Mouse (Mus musculus) frontal cortex, postnatal 36 days (tissue): ENCODE data around the gene Rpl26.

ENCODE experiments used
- DNase-seq, 2 experiments: peaks; one replicate each; pipeline ENCODE4 v3.0.0; 2022; ENCODE audit warnings: low spot score in 2 of 2

Gene Rpl26

GRCm38 (mm10) chr11:68901351-68902046 is at the start of gene Rpl26:
TSS of gene Rpl26 (plus strand) at chr11:68901583.
- peak; percentile 99 to 100 for DNase-seq

- DNase-seq = no peak
Observed at GRCm38 (mm10) chr11:68851644-68852485, 49.5 kb upstream of the Rpl26 start.

- DNase-seq = peak in 1 of 2 experiments; percentile 66
Observed at GRCm38 (mm10) chr11:68852486-68852901, 48.9 kb upstream of the Rpl26 start.

- DNase-seq = peak; percentile 99 to 100
Observed at GRCm38 (mm10) chr11:68852932-68853409, 48.4 kb upstream of the Rpl26 start.

GRCm38 (mm10) chr11:68853611-68854401 is 47.6 kb upstream of the Rpl26 start:
- no peak for DNase-seq

- no peak for DNase-seq
Observed at GRCm38 (mm10) chr11:68854621-68855020, 46.8 kb upstream of the Rpl26 start.

- DNase-seq = no peak
Observed at GRCm38 (mm10) chr11:68857329-68857728, 44.1 kb upstream of the Rpl26 start.

- no peak for DNase-seq
Observed at GRCm38 (mm10) chr11:68859943-68860593, 41.3 kb upstream of the Rpl26 start.

GRCm38 (mm10) chr11:68862260-68862659 is 39.1 kb upstream of the Rpl26 start:
- DNase-seq = no peak

GRCm38 (mm10) chr11:68863631-68864091 is 37.7 kb upstream of the Rpl26 start:
- no peak for DNase-seq

GRCm38 (mm10) chr11:68864544-68865189 is 36.7 kb upstream of the Rpl26 start:
- DNase-seq = no peak

GRCm38 (mm10) chr11:68871277-68871676 is 30.1 kb upstream of the Rpl26 start:
- no peak for DNase-seq

GRCm38 (mm10) chr11:68871748-68872147 is 29.6 kb upstream of the Rpl26 start, which contains the start of gene Ndel1:
TSS of gene Ndel1 (minus strand) at chr11:68871858.
- DNase-seq = no peak

- DNase-seq = peak in 1 of 2 experiments; percentile 64
Observed at GRCm38 (mm10) chr11:68874841-68875240, 26.5 kb upstream of the Rpl26 start.

GRCm38 (mm10) chr11:68878811-68879210 is 22.6 kb upstream of the Rpl26 start:
- no peak for DNase-seq

- DNase-seq = no peak
Observed at GRCm38 (mm10) chr11:68882107-68882506, 19.3 kb upstream of the Rpl26 start.

- no peak for DNase-seq
Observed at GRCm38 (mm10) chr11:68883843-68884242, 17.5 kb upstream of the Rpl26 start.

- no peak for DNase-seq
Observed at GRCm38 (mm10) chr11:68884368-68884767, 17.0 kb upstream of the Rpl26 start.

GRCm38 (mm10) chr11:68886091-68886490 is 15.3 kb upstream of the Rpl26 start:
- no peak for DNase-seq

- DNase-seq = no peak
Observed at GRCm38 (mm10) chr11:68888253-68888652, 13.1 kb upstream of the Rpl26 start, which contains the start of gene Rnf222. TSS of gene Rnf222 (plus strand) at chr11:68888553.

GRCm38 (mm10) chr11:68888653-68889052 is 12.7 kb upstream of the Rpl26 start:
- DNase-seq = no peak
